Mouse (Mus musculus): ENCODE results near the gene Map7d1. TPM values are rescaled to one million over a fixed set of nuclear protein-coding genes. Genes with fewer than 3 reads are reported as not detected.

The Map7d1 gene
- polyA plus RNA-seq, 1 experiment, result 45.5 TPM

GRCm38 (mm10) chr4:126278565-126278915 is 22.4 kb upstream of the Map7d1 start:
- 83% methylated on average over 9 of the region's 9 CpGs for WGBS
- TF ChIP-seq POLR2A (IDR thresholded peaks at IDR 0.05; ENCODE audit: borderline replicate concordance, control insufficient read depth, low read depth, low read length) (no peak), CTCF (IDR thresholded peaks at IDR 0.05; ENCODE audit: control insufficient read depth, insufficient read depth, low read length) (no peak)

GRCm38 (mm10) chr4:126277906-126278564 is 21.9 kb upstream of the Map7d1 start:
- 17% methylated on average over 13 of the region's 13 CpGs for WGBS
- Histone ChIP-seq H3K4me1 (ENCODE audit: control insufficient read depth, insufficient read depth, low read length) (no peaks in the 10 kb centered on the region), H3K4me3 (replicated peaks; ENCODE audit: control insufficient read depth, low read depth, low read length) (no peak overlapping the region), H3K27ac (ENCODE audit: control insufficient read depth, insufficient read depth, low read depth, low read length, poor library complexity) (no peak overlapping the region)
- TF ChIP-seq CTCF (IDR thresholded peaks at IDR 0.05; ENCODE audit: control insufficient read depth, insufficient read depth, low read length) (peak; percentile 65), POLR2A (IDR thresholded peaks at IDR 0.05; ENCODE audit: borderline replicate concordance, control insufficient read depth, low read depth, low read length) (no peak)

More at GRCm38 (mm10) chr4:126278565-126278915, 22.4 kb upstream of the Map7d1 start:
- no peak overlapping the region for H3K27ac ChIP-seq (ENCODE audit: control insufficient read depth, insufficient read depth, low read depth, low read length, poor library complexity)
- H3K4me3 ChIP-seq (replicated peaks; ENCODE audit: control insufficient read depth, low read depth, low read length), result no peak overlapping the region
- H3K4me1 ChIP-seq (ENCODE audit: control insufficient read depth, insufficient read depth, low read length), result no peaks in the 10 kb centered on the region

GRCm38 (mm10) chr4:126275681-126276131 is 19.6 kb upstream of the Map7d1 start:
- WGBS, result 89% methylated on average over 13 of the region's 13 CpGs
- H3K27ac ChIP-seq (ENCODE audit: control insufficient read depth, insufficient read depth, low read depth, low read length, poor library complexity), result no peak overlapping the region
- H3K4me1 ChIP-seq (ENCODE audit: control insufficient read depth, insufficient read depth, low read length), result no peaks in the 10 kb centered on the region
- TF ChIP-seq POLR2A (IDR thresholded peaks at IDR 0.05; ENCODE audit: borderline replicate concordance, control insufficient read depth, low read depth, low read length), result no peak
- TF ChIP-seq CTCF (IDR thresholded peaks at IDR 0.05; ENCODE audit: control insufficient read depth, insufficient read depth, low read length), result no peak
- H3K4me3 ChIP-seq (replicated peaks; ENCODE audit: control insufficient read depth, low read depth, low read length), result no peak overlapping the region

- no peaks in the 10 kb centered on the region for H3K4me1 ChIP-seq (ENCODE audit: control insufficient read depth, insufficient read depth, low read length)
- WGBS, result 88% methylated on average over 4 of the region's 4 CpGs
- no peak overlapping the region for H3K4me3 ChIP-seq (replicated peaks; ENCODE audit: control insufficient read depth, low read depth, low read length)
- no peak overlapping the region for H3K27ac ChIP-seq (ENCODE audit: control insufficient read depth, insufficient read depth, low read depth, low read length, poor library complexity)
- no peak for TF ChIP-seq CTCF (IDR thresholded peaks at IDR 0.05; ENCODE audit: control insufficient read depth, insufficient read depth, low read length)
- no peak for TF ChIP-seq POLR2A (IDR thresholded peaks at IDR 0.05; ENCODE audit: borderline replicate concordance, control insufficient read depth, low read depth, low read length)
These were observed 18.9 kb upstream of the Map7d1 start for GRCm38 (mm10) chr4:126275081-126275480.

GRCm38 (mm10) chr4:126273753-126274152 is 17.6 kb upstream of the Map7d1 start:
- H3K27ac ChIP-seq (ENCODE audit: control insufficient read depth, insufficient read depth, low read depth, low read length, poor library complexity), result no peak overlapping the region

GRCm38 (mm10) chr4:126269292-126269691 is 13.1 kb upstream of the Map7d1 start:
- H3K27ac ChIP-seq (ENCODE audit: control insufficient read depth, insufficient read depth, low read depth, low read length, poor library complexity), result no peak overlapping the region
- H3K4me1 ChIP-seq (ENCODE audit: control insufficient read depth, insufficient read depth, low read length), result no peaks in the 10 kb centered on the region
- WGBS, result 76% methylated on average over 3 of the region's 3 CpGs
- no peak overlapping the region for H3K4me3 ChIP-seq (replicated peaks; ENCODE audit: control insufficient read depth, low read depth, low read length)
- no peak for TF ChIP-seq CTCF (IDR thresholded peaks at IDR 0.05; ENCODE audit: control insufficient read depth, insufficient read depth, low read length)
- TF ChIP-seq POLR2A (IDR thresholded peaks at IDR 0.05; ENCODE audit: borderline replicate concordance, control insufficient read depth, low read depth, low read length), result no peak

More at GRCm38 (mm10) chr4:126273753-126274152, 17.6 kb upstream of the Map7d1 start:
- TF ChIP-seq CTCF (IDR thresholded peaks at IDR 0.05; ENCODE audit: control insufficient read depth, insufficient read depth, low read length) (no peak), POLR2A (IDR thresholded peaks at IDR 0.05; ENCODE audit: borderline replicate concordance, control insufficient read depth, low read depth, low read length) (no peak)
- Histone ChIP-seq H3K4me3 (replicated peaks; ENCODE audit: control insufficient read depth, low read depth, low read length) (no peak overlapping the region), H3K4me1 (ENCODE audit: control insufficient read depth, insufficient read depth, low read length) (no peaks in the 10 kb centered on the region)
- WGBS, result 90% methylated on average over 13 of the region's 13 CpGs

- WGBS, result under 1% methylated on average over 46 of the region's 46 CpGs
- peak within 1 kb of the TSS; percentile 84 for H3K27ac ChIP-seq (ENCODE audit: control insufficient read depth, insufficient read depth, low read depth, low read length, poor library complexity)
- peaks cover 6% of the 10 kb centered on the region for H3K4me1 ChIP-seq (ENCODE audit: control insufficient read depth, insufficient read depth, low read length)
- peak; percentile 97 for TF ChIP-seq CTCF (IDR thresholded peaks at IDR 0.05; ENCODE audit: control insufficient read depth, insufficient read depth, low read length)
- peak; percentile 60; the same call in 1 of the 2 replicates for TF ChIP-seq POLR2A (IDR thresholded peaks at IDR 0.05; ENCODE audit: borderline replicate concordance, control insufficient read depth, low read depth, low read length)
- peak within 1 kb of the TSS; percentile 90 for H3K4me3 ChIP-seq (replicated peaks; ENCODE audit: control insufficient read depth, low read depth, low read length)
These were observed 6.1 kb upstream of the Map7d1 start, which contains the start of gene Trappc3 for GRCm38 (mm10) chr4:126262119-126262807. Trappc3 (plus strand) TSS chr4:126262325.

- peaks cover 9% of the 10 kb centered on the region for H3K4me1 ChIP-seq (ENCODE audit: control insufficient read depth, insufficient read depth, low read length)
- TF ChIP-seq CTCF (IDR thresholded peaks at IDR 0.05; ENCODE audit: control insufficient read depth, insufficient read depth, low read length) (no peak), POLR2A (IDR thresholded peaks at IDR 0.05; ENCODE audit: borderline replicate concordance, control insufficient read depth, low read depth, low read length) (no peak)
- WGBS, result 33% methylated on average over 7 of the region's 7 CpGs
- no peak overlapping the region for H3K4me3 ChIP-seq (replicated peaks; ENCODE audit: control insufficient read depth, low read depth, low read length)
- H3K27ac ChIP-seq (ENCODE audit: control insufficient read depth, insufficient read depth, low read depth, low read length, poor library complexity), result no peak overlapping the region
These were observed 5.5 kb upstream of the Map7d1 start for GRCm38 (mm10) chr4:126261675-126262074.
